10 mouse cellular contexts compared by ENCODE assay signal in the genomic region with DNA sequence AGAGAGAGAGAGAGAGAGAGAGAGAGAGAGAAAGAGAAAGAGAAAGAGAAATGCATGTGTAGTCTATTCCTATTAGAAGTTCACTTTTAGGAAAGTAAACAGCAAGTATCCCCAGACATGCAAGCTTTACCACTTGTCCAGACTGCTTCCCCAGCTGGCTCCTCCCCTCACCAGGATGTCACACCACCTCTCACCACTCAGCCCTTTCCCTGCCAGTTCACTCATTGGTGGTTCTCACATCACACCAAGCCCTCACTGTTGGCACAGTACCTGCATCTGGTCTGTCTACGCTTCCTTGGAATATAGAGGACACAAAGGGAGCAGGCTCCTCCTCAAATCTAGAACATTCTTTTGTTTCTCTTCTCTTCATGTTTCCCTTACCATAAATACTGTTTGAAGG. TPM values are rescaled to one million over a fixed set of nuclear protein-coding genes. Genes with fewer than 3 reads are reported as not detected.
DNase-seq lines count a peak whose midpoint lies in the region; ATAC-seq and TF ChIP-seq lines count a peak whose summit lies in the region.
"Had no signal": no experiment of that assay in that cellular context is flagged by ENCODE, and none has a peak within 500 bp of the region (broad histone marks: within the 10 kb centered on the region; RNA-seq: fewer than 3 reads in every experiment).

No protein-coding gene starts in this region.

- no peaks in the 10 kb centered on the region for H3K27me3 ChIP-seq in MEL (ENCODE audit: control insufficient read depth in 1 of 2, insufficient read depth in 2 of 2, low read length in 2 of 2)
- no peaks in the 10 kb centered on the region for H3K27me3 ChIP-seq in heart, embryonic 13.5 days (replicated peaks)

- H3K36me3 ChIP-seq in MEL (ENCODE audit: control insufficient read depth in 1 of 2, insufficient read depth in 2 of 2, low read length in 2 of 2): peaks cover 0 to 40% of the 10 kb centered on the region in 2 experiments; a peak in 2 of 4 replicates
- H3K36me3 ChIP-seq in heart, embryonic 13.5 days: no peaks in the 10 kb centered on the region

- 0 out of 2 replicates have a peak, but pooled peaks cover 2% of the 10 kb centered on the region for H3K79me2 ChIP-seq in MEL (ENCODE audit: control insufficient read depth, insufficient read depth, low read length, poor library complexity)

- H3K4me3 ChIP-seq in MEL (ENCODE audit: control insufficient read depth in 1 of 2, insufficient read depth in 1 of 2, low read depth in 2 of 2, low read length in 2 of 2): no peak overlapping the region
- no peak overlapping the region for H3K4me3 ChIP-seq in heart, embryonic 13.5 days

- no peak for TF ChIP-seq RAD21 in MEL (IDR thresholded peaks at IDR 0.05; ENCODE audit: low read depth, low read length)

- peaks cover 29 to 30% of the 10 kb centered on the region in 2 experiments for H3K4me1 ChIP-seq in MEL (ENCODE audit: control insufficient read depth in 1 of 2, insufficient read depth in 2 of 2, low read length in 2 of 2)
- H3K4me1 ChIP-seq in heart, embryonic 13.5 days: peaks cover 96% of the 10 kb centered on the region

- ATAC-seq in heart, embryonic 13.5 days (ENCODE audit: extremely low read depth, insufficient number of reproducible peaks, low FRiP score, low TSS enrichment): no peak

- H3K27ac ChIP-seq in MEL (ENCODE audit: control insufficient read depth, low read depth, low read length): no peak overlapping the region
- H3K27ac ChIP-seq in heart, embryonic 13.5 days (replicated peaks): peak overlapping the region; percentile 78

- no peak for TF ChIP-seq EP300 in MEL (IDR thresholded peaks at IDR 0.05; ENCODE audit: low read depth in 1 of 2, low read length in 2 of 2)

- intact Hi-C loops in left cerebral cortex, postnatal 10 days (cut with DNase I): no loop called here

- no peak for TF ChIP-seq CTCF in MEL (IDR thresholded peaks at IDR 0.05 in 2 of 3, conservative IDR thresholded peaks at IDR 0.05 in 1 of 3; ENCODE audit: control insufficient read depth in 1 of 3, insufficient read depth in 1 of 3, low read depth in 2 of 3, low read length in 3 of 3, poor library complexity in 1 of 3, severe bottlenecking in 1 of 3)

- no peak overlapping the region for H3K9ac ChIP-seq in MEL (ENCODE audit: control insufficient read depth, low read depth, low read length, poor library complexity, severe bottlenecking)
- no peak overlapping the region for H3K9ac ChIP-seq in heart, embryonic 13.5 days

- TF ChIP-seq POLR2A in MEL (IDR thresholded peaks at IDR 0.05; ENCODE audit: control insufficient read depth in 1 of 2, insufficient read depth in 1 of 2, low read depth in 1 of 2, low read length in 2 of 2, poor library complexity in 1 of 2): no peak

- H3K4me2 ChIP-seq in heart, embryonic 13.5 days: no peak overlapping the region

- peak; percentile 15 for DNase-seq in layer of hippocampus, adult 9-11 months
- DNase-seq in layer of hippocampus, adult 9-10 months (ENCODE audit: low spot score): no peak
- DNase-seq in MEL (ENCODE audit: low read depth, low spot score): peak; percentile 58
- peak; percentile 43 for DNase-seq in lung, postnatal 10 days
- DNase-seq in left cerebral cortex, postnatal 10 days (ENCODE audit: extremely low spot score in 1 of 2, low spot score in 2 of 2): no peak
- no peak for DNase-seq in layer of hippocampus, adult 11-12 months (ENCODE audit: low spot score)
- no peak for DNase-seq in layer of hippocampus, postnatal 10 days (ENCODE audit: low spot score in 2 of 2)
- DNase-seq: kidney, postnatal 14 days; right cerebral cortex, postnatal 14 days had no signal

- H3K9me3 ChIP-seq in MEL (replicated peaks; ENCODE audit: insufficient read depth, low read length): no peaks in the 10 kb centered on the region
- no peaks in the 10 kb centered on the region for H3K9me3 ChIP-seq in heart, embryonic 13.5 days

- 8% methylated on average over 1 of the region's 1 CpGs for WGBS in heart, embryonic 13.5 days

TF ChIP-seq in MEL, 35 proteins besides CTCF, POLR2A, EP300 and RAD21:
- TF ChIP-seq TBP (IDR thresholded peaks at IDR 0.05; ENCODE audit: low read depth, low read length) (0 out of 2 replicates have a peak, but pooled peaks have one; percentile 39), TCF12 (IDR thresholded peaks at IDR 0.05; ENCODE audit: low read depth, low read length) (0 out of 2 replicates have a peak, but pooled peaks have one; percentile 26), NRF1 (IDR thresholded peaks at IDR 0.05; ENCODE audit: insufficient read depth, low read depth, low read length, poor library complexity, severe bottlenecking) (no peak), GATA1 (IDR thresholded peaks at IDR 0.05; ENCODE audit: low read depth, low read length) (no peak), KAT2A (conservative IDR thresholded peaks at IDR 0.05; ENCODE audit: low read depth, low read length) (no peak)

RNA-seq across cellular contexts. Expression of gene Stk38l, which starts 26.9 kb away (rescaled TPM):
- total RNA-seq in MEL (2012; rRNA removed): 5.1 and 6.2 TPM in 2 replicates
- polyA plus RNA-seq in MEL (2012; ENCODE audit: insufficient read depth in 1 of 2, insufficient read length in 2 of 2, low read depth in 1 of 2, low replicate concordance in 2 of 2, missing spikeins in 1 of 2): 1 to 10 TPM in 1 of 2 experiments, not detected in 1; 9.2 TPM
- 37.9 and 41.4 TPM in 2 replicates for polyA plus RNA-seq in heart, embryonic 13.5 days (2015; fragmentation: Nextera tagmentation; extraction: Ambion mirVana)
- total RNA-seq in left cerebral cortex, postnatal 10 days (2021): 10 to 100 TPM; 16.5 to 16.6 TPM
- total RNA-seq in layer of hippocampus, postnatal 10 days (2021): 10 to 100 TPM; 19.2 to 22.9 TPM

RNA-seq across cellular contexts. Expression of gene Arntl2, which starts 44.2 kb away (rescaled TPM):
- 16.8 and 20.2 TPM in 2 replicates for total RNA-seq in MEL (2012; rRNA removed)
- polyA plus RNA-seq in MEL (2012; ENCODE audit: insufficient read depth in 1 of 2, insufficient read length in 2 of 2, low read depth in 1 of 2, low replicate concordance in 2 of 2, missing spikeins in 1 of 2): 10 to 100 TPM in 1 of 2 experiments, not detected in 1; 20.6 TPM
- polyA plus RNA-seq in heart, embryonic 13.5 days (2015; fragmentation: Nextera tagmentation; extraction: Ambion mirVana): 2.2 and 2.5 TPM in 2 replicates
- 10 to 100 TPM in 1 of 2 experiments, 1 to 10 TPM in 1; 7.1 to 11.5 TPM for total RNA-seq in left cerebral cortex, postnatal 10 days (2021)
- total RNA-seq in layer of hippocampus, postnatal 10 days (2021): 10 to 100 TPM in 1 of 2 experiments, 1 to 10 TPM in 1; 9.8 to 14.1 TPM

Comparison
In these comparisons a context has a peak if more than half of its experiments do, and no peak if none do; other contexts are left out.
1. DNase-seq: peak in layer of hippocampus, adult 9-11 months (single experiment), MEL (single experiment) and lung, postnatal 10 days (single experiment); none in layer of hippocampus, adult 9-10 months (single experiment), left cerebral cortex, postnatal 10 days (0 of 2), layer of hippocampus, adult 11-12 months (single experiment) and layer of hippocampus, postnatal 10 days (0 of 2).